Mouse (Mus musculus) adrenal gland, adult 18-20 months (tissue): ENCODE results near the gene Il13ra1. TPM values are rescaled to one million over a fixed set of nuclear protein-coding genes. Genes with fewer than 3 reads are reported as not detected.
A peak's percentile ranks its signal among the peaks of the same experiment; 100 is the strongest.

Source experiments
- DNase-seq, 2 experiments: peaks; one replicate each; pipeline ENCODE4 v3.0.0; 2021 to 2022; ENCODE audit warnings: low spot score in 2 of 2
- total RNA-seq, 2 experiments: library from RNA; stranded (reverse); gene quantifications; 1 replicate in 1 of 2; 2 replicates in 1 of 2; pipeline ENCODE4 v1.2.3; 2021

Gene Il13ra1
- total RNA-seq, 2 experiments from 2014 or later = 5.3 to 11.7 TPM

GRCm38 (mm10) chrX:36193951-36194350, 82.0 kb downstream of the Il13ra1 start:
- no peak for DNase-seq

GRCm38 (mm10) chrX:36195736-36196525, 84.0 kb downstream of the Il13ra1 start, which contains the start of gene Zcchc12:
Gene Zcchc12, plus strand, starts transcription at chrX:36195904.
- peak in 1 of 2 experiments; percentile 18 for DNase-seq

- DNase-seq = no peak
Measured at GRCm38 (mm10) chrX:36209554-36209953, 97.6 kb downstream of the Il13ra1 start.

GRCm38 (mm10) chrX:36211216-36211615, 99.3 kb downstream of the Il13ra1 start:
- no peak for DNase-seq

Other genes starting within 250 kb of the Il13ra1 start
- gene Dock11, start 223.3 kb upstream of the Il13ra1 start, total RNA-seq = 1 to 10 TPM; 4.9 to 8.3 TPM
- gene Zcchc12, start 83.8 kb downstream of the Il13ra1 start, total RNA-seq = 1 to 10 TPM; 3.5 to 5.1 TPM
- gene Lonrf3, start 216.2 kb downstream of the Il13ra1 start, total RNA-seq = 1 to 10 TPM; 5.8 to 6.4 TPM